ENCODE assay signal across 8 mouse cellular contexts in the genomic region with DNA sequence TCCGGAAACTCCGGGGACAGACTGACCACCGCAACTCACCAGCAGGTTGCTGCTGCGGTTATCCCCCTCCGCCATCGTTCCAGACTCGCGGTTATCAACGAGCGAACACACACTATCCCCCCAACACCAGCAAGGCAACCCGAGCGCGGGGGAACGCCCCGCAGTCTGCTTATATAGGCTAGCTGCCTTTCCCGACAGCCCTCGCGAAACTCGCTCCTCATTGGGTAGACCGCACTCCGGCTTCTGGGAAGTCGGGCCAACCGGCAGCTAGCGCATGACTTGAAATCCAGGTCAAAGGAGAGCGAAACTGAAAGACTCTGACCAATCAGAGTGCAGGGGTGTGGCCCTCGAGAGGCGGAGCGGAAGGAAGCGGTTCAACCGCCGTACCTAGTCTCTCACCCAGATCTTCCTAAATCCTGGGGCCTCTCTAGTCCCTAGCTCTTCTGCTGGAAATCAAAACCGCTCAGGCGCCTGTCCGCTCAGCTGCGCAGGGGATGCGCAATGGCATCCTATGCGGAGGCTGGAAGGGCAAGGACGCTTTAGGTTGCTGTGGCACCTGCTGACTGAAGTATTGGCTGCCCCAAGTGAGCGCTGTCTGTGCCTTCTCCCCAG. TPM values are rescaled to one million over a fixed set of nuclear protein-coding genes. Genes with fewer than 3 reads are reported as not detected.
DNase-seq lines count a peak whose midpoint lies in the region; ATAC-seq lines count a peak whose summit lies in the region.

A gene (minus strand): TSS at position 233 of the 612 bp plus-strand sequence.

- ATAC-seq in intestine, embryonic 15.5 days = peak; percentile 98

- peak within 1 kb of the TSS; percentile 92 for H3K27ac ChIP-seq in intestine, embryonic 15.5 days
- peak within 1 kb of the TSS; percentile 97 for H3K27ac ChIP-seq in midbrain, embryonic 10.5 days (replicated peaks)

- H3K4me3 ChIP-seq in intestine, embryonic 15.5 days (replicated peaks) = peak within 1 kb of the TSS; percentile 70
- H3K4me3 ChIP-seq in midbrain, embryonic 10.5 days = peak within 1 kb of the TSS; percentile 94

- no peaks in the 10 kb centered on the region for H3K9me3 ChIP-seq in intestine, embryonic 15.5 days
- no peaks in the 10 kb centered on the region for H3K9me3 ChIP-seq in midbrain, embryonic 10.5 days (replicated peaks)

- DNase-seq in adrenal gland, adult 2 months = peak; percentile 98
- DNase-seq in embryo, embryonic 11.5 days (ENCODE audit: low read depth, low spot score) = peak; percentile 94
- DNase-seq in gastrocnemius, postnatal 36 days = peak; percentile 89 to 95
- DNase-seq in left cerebral cortex, postnatal 25 days (ENCODE audit: low spot score in 2 of 2) = peak; percentile 95 to 99
- DNase-seq in midbrain, embryonic 10.5 days (ENCODE audit: low spot score) = peak; percentile 98
- DNase-seq in right cerebral cortex, postnatal 4 days = peak; percentile 91
- DNase-seq in MN1 (ENCODE audit: low spot score) = no peak

- peak within 1 kb of the TSS; percentile 74 for H3K9ac ChIP-seq in intestine, embryonic 15.5 days

- WGBS in intestine, embryonic 15.5 days = under 1% methylated on average over 39 of the region's 39 CpGs
- under 1% methylated on average over 39 of the region's 39 CpGs for WGBS in midbrain, embryonic 10.5 days

- intact Hi-C loops in gastrocnemius, postnatal 36 days (cut with DNase I) = no loop called here
- intact Hi-C loops in left cerebral cortex, postnatal 25 days (cut with DNase I) = loop anchor here (5.0 kb wide), 2 partner anchors 113 to 168 kb away; a partner anchor contains a TSS

- H3K4me1 ChIP-seq in intestine, embryonic 15.5 days (replicated peaks) = peaks cover 19% of the 10 kb centered on the region
- peaks cover 35% of the 10 kb centered on the region for H3K4me1 ChIP-seq in midbrain, embryonic 10.5 days

- H3K36me3 ChIP-seq in intestine, embryonic 15.5 days = no peaks in the 10 kb centered on the region
- peaks cover 27% of the 10 kb centered on the region for H3K36me3 ChIP-seq in midbrain, embryonic 10.5 days

- no peaks in the 10 kb centered on the region for H3K27me3 ChIP-seq in intestine, embryonic 15.5 days (replicated peaks)
- H3K27me3 ChIP-seq in midbrain, embryonic 10.5 days (ENCODE audit: low read depth, poor library complexity, severe bottlenecking) = no peaks in the 10 kb centered on the region

- H3K4me2 ChIP-seq in intestine, embryonic 15.5 days (replicated peaks) = peak within 1 kb of the TSS; percentile 82

RNA-seq across cellular contexts. Expression of the gene that starts here (rescaled TPM):
- 100 to 1,000 TPM; 114 to 211 TPM for total RNA-seq in adrenal gland, adult 2 months (2021)
- polyA plus RNA-seq in adrenal gland, adult 2 months (2012; rRNA removed) = 22.8 and 30.3 TPM in 2 replicates
- total RNA-seq in gastrocnemius, postnatal 36 days (2021) = 1 to 10 TPM; 8.5 TPM
- polyA plus RNA-seq in intestine, embryonic 15.5 days (2015; fragmentation: Nextera tagmentation; extraction: Ambion mirVana) = 477 and 625 TPM in 2 replicates
- 100 to 1,000 TPM; 254 to 273 TPM for total RNA-seq in left cerebral cortex, postnatal 25 days (2021)
- polyA plus RNA-seq in midbrain, embryonic 10.5 days (2016; fragmentation: Nextera tagmentation; extraction: Ambion mirVana) = 503 and 508 TPM in 2 replicates

Comparison
In these comparisons a context has a peak if more than half of its experiments do, and no peak if none do; other contexts are left out.
1. RNA of the gene that starts here (total RNA-seq): 254 to 273 TPM in left cerebral cortex, postnatal 25 days and 114 to 211 TPM in adrenal gland, adult 2 months; 8.5 TPM in gastrocnemius, postnatal 36 days; every median in the first group is over 10 times any median in the second.
2. RNA of the gene that starts here (polyA plus RNA-seq): 477 to 625 TPM in intestine, embryonic 15.5 days and 503 to 508 TPM in midbrain, embryonic 10.5 days; 22.8 to 30.3 TPM in adrenal gland, adult 2 months; every median in the first group is over 10 times any median in the second.